Mouse (Mus musculus): ENCODE measurements around the gene A530084C06Rik. TPM values are rescaled to one million over a fixed set of nuclear protein-coding genes. Genes with fewer than 3 reads are reported as not detected.

Gene A530084C06Rik
- total and polyA plus RNA-seq, 2 experiments = 0.21 to 0.46 TPM

DNA sequence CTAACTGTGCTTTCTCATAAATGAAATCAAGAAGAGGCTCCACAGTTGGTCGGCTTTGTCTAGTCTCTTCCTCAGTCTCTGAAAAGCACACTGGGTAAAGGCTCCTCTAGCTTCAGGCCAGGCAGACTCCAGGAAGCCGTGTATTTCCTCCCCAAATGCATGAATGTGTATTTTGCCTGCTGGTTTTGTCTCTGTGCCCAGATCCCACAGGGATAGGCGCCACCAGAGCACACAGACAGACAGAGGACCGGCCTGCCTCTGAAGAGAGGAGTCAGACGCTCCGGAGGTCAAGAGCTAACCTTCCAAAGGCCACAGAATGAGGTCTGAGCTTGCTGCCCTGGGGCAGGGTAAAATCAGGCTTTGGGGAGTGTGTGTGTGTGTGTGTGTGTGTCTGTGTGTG is 18.4 kb upstream of the A530084C06Rik start:
- no peaks in the 10 kb centered on the region for H3K27me3 ChIP-seq (ENCODE audit: control insufficient read depth, insufficient read depth, low read length)
- WGBS = 6% methylated on average over 6 of the region's 6 CpGs

DNA sequence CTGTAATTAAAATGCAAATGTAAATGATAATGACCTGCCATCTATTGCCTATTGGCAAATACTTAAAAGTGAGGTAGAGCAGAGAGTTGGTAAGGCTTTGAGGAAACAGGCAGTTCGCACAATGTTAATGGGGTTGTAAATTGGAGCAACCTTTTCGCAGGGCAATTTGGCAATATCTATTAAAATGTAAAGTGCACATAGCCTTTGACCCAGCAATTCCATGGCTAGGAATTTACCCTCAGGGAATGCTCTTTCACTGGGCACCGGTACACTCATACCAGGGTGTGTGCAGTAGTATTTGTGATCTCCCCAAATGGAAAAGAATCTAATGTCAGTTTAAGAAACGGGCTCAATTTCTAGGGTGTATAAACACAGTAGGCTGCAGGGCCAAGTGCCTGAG is 17.6 kb upstream of the A530084C06Rik start:
- TF ChIP-seq POLR2A (IDR thresholded peaks at IDR 0.05; ENCODE audit: extremely low read depth, insufficient read depth, low read length) (no peak), CTCF (IDR thresholded peaks at IDR 0.05; ENCODE audit: low read depth, low read length) (no peak)
- Histone ChIP-seq H3K9ac (ENCODE audit: low read depth, low read length) (no peak overlapping the region), H3K4me3 (ENCODE audit: insufficient read depth, low read depth, low read length) (no peak overlapping the region), H3K27me3 (ENCODE audit: control insufficient read depth, insufficient read depth, low read length) (no peaks in the 10 kb centered on the region), H3K27ac (replicated peaks; ENCODE audit: insufficient read depth, low read depth, low read length) (no peak overlapping the region), H3K79me2 (ENCODE audit: control insufficient read depth, insufficient read depth, low read length) (no peaks in the 10 kb centered on the region), H3K4me1 (ENCODE audit: control insufficient read depth, insufficient read depth, low read length) (peaks cover 3% of the 10 kb centered on the region), H3K36me3 (ENCODE audit: control insufficient read depth, insufficient read depth, low read length) (no peaks in the 10 kb centered on the region)
- DNase-seq (ENCODE audit: extremely low read depth, low read depth, low spot score) = no peak
- 74% methylated on average over 4 of the region's 4 CpGs for WGBS

More for the DNA sequence above, 18.4 kb upstream of the A530084C06Rik start:
- TF ChIP-seq CTCF (IDR thresholded peaks at IDR 0.05; ENCODE audit: low read depth, low read length) (no peak), POLR2A (IDR thresholded peaks at IDR 0.05; ENCODE audit: extremely low read depth, insufficient read depth, low read length) (no peak)
- H3K27ac ChIP-seq (replicated peaks; ENCODE audit: insufficient read depth, low read depth, low read length) = no peak overlapping the region
- peak; percentile 79 for DNase-seq (ENCODE audit: extremely low read depth, low read depth, low spot score)
- peaks cover 3% of the 10 kb centered on the region for H3K4me1 ChIP-seq (ENCODE audit: control insufficient read depth, insufficient read depth, low read length)
- H3K79me2 ChIP-seq (ENCODE audit: control insufficient read depth, insufficient read depth, low read length) = no peaks in the 10 kb centered on the region
- H3K36me3 ChIP-seq (ENCODE audit: control insufficient read depth, insufficient read depth, low read length) = no peaks in the 10 kb centered on the region
- H3K9ac ChIP-seq (ENCODE audit: low read depth, low read length) = no peak overlapping the region
- no peak overlapping the region for H3K4me3 ChIP-seq (ENCODE audit: insufficient read depth, low read depth, low read length)

DNA sequence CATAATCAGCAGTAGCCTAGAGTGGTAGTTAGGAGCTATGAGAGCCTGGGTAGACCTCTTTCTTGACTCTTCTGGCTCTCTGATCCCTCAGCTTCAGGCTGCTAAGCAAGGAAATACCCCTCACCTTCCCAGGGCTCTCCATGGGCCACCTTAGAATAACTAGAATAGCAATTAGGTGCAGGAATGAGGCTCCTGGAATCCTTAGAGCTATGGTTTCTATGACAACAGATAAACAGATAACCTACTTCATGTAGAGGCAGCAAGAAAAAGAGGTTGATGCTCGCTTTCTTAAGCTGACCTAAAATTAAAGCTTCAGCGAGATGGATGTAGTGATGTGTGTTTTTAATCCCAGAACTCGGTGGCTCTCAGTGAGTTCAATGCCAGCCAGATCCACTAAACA is 15.5 kb upstream of the A530084C06Rik start:
- WGBS = 87% methylated on average over 3 of the region's 3 CpGs
- H3K4me3 ChIP-seq (ENCODE audit: insufficient read depth, low read depth, low read length) = no peak overlapping the region

DNA sequence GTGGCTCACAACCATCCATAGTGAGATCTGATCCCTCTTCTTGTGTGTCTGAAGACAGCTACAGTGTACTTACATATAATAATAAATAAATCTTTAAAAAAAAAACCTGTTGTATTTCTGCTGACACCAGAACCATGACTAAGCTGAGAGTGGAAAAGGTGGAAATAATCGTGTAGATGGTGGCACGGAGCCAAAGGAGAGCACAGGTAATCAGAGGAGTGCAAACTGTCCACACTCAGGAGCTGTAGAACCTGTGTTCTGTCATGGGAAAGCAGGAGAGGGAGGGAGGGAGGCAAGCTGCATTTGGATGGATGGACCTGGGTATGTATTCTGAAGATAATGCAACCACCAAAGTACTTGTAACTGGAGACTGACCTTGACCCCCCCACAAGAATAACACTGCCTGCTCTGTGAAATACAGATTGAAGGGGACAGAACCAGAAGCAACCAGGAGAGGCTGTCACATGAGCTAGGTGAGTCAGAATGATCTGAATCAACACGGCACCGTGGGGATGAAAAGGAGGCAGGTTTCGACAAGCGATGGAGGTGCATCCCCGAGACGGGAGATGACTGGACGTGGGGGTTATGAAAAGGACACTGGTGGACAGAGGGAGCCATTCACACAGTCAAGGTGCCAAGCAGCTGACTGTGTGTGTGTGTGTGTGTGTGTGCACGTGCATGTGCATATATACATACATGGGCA is 13.8 kb upstream of the A530084C06Rik start:
- WGBS = 85% methylated on average over 10 of the region's 10 CpGs
- H3K4me3 ChIP-seq (ENCODE audit: insufficient read depth, low read depth, low read length) = no peak overlapping the region
- H3K9ac ChIP-seq (ENCODE audit: low read depth, low read length) = no peak overlapping the region
- no peaks in the 10 kb centered on the region for H3K79me2 ChIP-seq (ENCODE audit: control insufficient read depth, insufficient read depth, low read length)
- no peak for DNase-seq (ENCODE audit: extremely low read depth, low read depth, low spot score)
- no peaks in the 10 kb centered on the region for H3K36me3 ChIP-seq (ENCODE audit: control insufficient read depth, insufficient read depth, low read length)
- TF ChIP-seq CTCF (IDR thresholded peaks at IDR 0.05; ENCODE audit: low read depth, low read length) = no peak
- TF ChIP-seq POLR2A (IDR thresholded peaks at IDR 0.05; ENCODE audit: extremely low read depth, insufficient read depth, low read length) = no peak
- no peak overlapping the region for H3K27ac ChIP-seq (replicated peaks; ENCODE audit: insufficient read depth, low read depth, low read length)
- no peaks in the 10 kb centered on the region for H3K27me3 ChIP-seq (ENCODE audit: control insufficient read depth, insufficient read depth, low read length)
- H3K4me1 ChIP-seq (ENCODE audit: control insufficient read depth, insufficient read depth, low read length) = peaks cover 3% of the 10 kb centered on the region

More for the DNA sequence above, 15.5 kb upstream of the A530084C06Rik start:
- no peak for DNase-seq (ENCODE audit: extremely low read depth, low read depth, low spot score)
- H3K36me3 ChIP-seq (ENCODE audit: control insufficient read depth, insufficient read depth, low read length) = no peaks in the 10 kb centered on the region
- H3K9ac ChIP-seq (ENCODE audit: low read depth, low read length) = no peak overlapping the region
- H3K27ac ChIP-seq (replicated peaks; ENCODE audit: insufficient read depth, low read depth, low read length) = no peak overlapping the region
- TF ChIP-seq CTCF (IDR thresholded peaks at IDR 0.05; ENCODE audit: low read depth, low read length) = no peak
- no peak for TF ChIP-seq POLR2A (IDR thresholded peaks at IDR 0.05; ENCODE audit: extremely low read depth, insufficient read depth, low read length)
- no peaks in the 10 kb centered on the region for H3K27me3 ChIP-seq (ENCODE audit: control insufficient read depth, insufficient read depth, low read length)
- H3K79me2 ChIP-seq (ENCODE audit: control insufficient read depth, insufficient read depth, low read length) = no peaks in the 10 kb centered on the region
- H3K4me1 ChIP-seq (ENCODE audit: control insufficient read depth, insufficient read depth, low read length) = peaks cover 3% of the 10 kb centered on the region

DNA sequence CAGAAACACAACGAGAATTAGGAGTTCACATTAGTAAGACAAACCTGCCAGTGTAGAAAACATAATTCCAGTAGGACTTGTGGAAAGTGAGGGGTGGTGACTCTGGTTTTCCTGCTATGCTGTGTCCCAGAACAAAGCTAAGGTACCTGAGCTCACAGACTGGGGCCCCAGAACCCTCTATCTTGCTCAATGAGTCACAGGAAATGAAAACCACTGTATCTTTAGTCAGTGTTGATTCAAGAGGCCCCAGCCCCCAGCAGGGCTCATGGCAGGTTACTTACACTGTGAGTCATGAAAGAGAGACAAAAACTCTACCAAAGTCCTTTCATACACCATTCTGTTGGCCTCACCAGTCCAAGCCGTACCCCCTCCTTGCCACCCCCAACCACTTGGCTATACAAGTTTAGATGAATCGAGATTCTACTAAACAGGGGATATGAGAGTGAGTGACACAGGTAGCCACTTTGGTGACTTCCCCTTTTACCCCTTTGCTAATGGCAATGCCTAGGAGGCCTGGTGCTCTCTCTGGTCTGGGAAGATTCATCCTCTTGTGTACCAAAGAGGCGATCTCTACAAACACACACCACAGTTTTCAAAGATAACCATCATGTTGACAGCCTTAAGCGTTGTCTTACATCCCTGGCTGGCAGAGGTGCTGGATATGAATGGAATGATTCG is 8.6 kb upstream of the A530084C06Rik start:
- no peaks in the 10 kb centered on the region for H3K79me2 ChIP-seq (ENCODE audit: control insufficient read depth, insufficient read depth, low read length)
- no peak for TF ChIP-seq POLR2A (IDR thresholded peaks at IDR 0.05; ENCODE audit: extremely low read depth, insufficient read depth, low read length)
- TF ChIP-seq CTCF (IDR thresholded peaks at IDR 0.05; ENCODE audit: low read depth, low read length) = no peak
- no peaks in the 10 kb centered on the region for H3K27me3 ChIP-seq (ENCODE audit: control insufficient read depth, insufficient read depth, low read length)
- H3K4me3 ChIP-seq (ENCODE audit: insufficient read depth, low read depth, low read length) = no peak overlapping the region
- DNase-seq (ENCODE audit: extremely low read depth, low read depth, low spot score) = no peak
- 79% methylated on average over 6 of the region's 6 CpGs for WGBS
- no peak overlapping the region for H3K27ac ChIP-seq (replicated peaks; ENCODE audit: insufficient read depth, low read depth, low read length)
- H3K9ac ChIP-seq (ENCODE audit: low read depth, low read length) = no peak overlapping the region
- H3K4me1 ChIP-seq (ENCODE audit: control insufficient read depth, insufficient read depth, low read length) = peaks cover 2% of the 10 kb centered on the region
- H3K36me3 ChIP-seq (ENCODE audit: control insufficient read depth, insufficient read depth, low read length) = no peaks in the 10 kb centered on the region

DNA sequence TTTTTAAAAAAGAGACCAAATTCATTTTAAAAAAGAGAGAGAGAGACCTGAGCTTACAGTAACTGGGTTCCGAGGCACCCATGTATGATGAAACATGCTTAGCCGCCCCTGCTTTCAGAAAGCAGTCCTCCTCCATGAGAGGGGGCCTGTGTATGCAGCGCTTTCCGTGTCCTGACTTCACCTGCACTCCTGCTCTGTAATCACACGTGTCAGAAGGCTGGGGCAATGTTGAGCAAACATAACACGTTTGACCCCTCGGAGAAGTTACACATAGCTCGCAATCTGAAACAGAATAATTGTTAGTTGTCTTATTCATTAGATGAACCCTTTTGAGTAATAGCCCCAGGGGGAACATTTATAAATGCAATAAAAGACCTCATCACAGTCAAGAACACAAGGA is 8.0 kb upstream of the A530084C06Rik start:
- H3K4me1 ChIP-seq (ENCODE audit: control insufficient read depth, insufficient read depth, low read length) = peaks cover 2% of the 10 kb centered on the region
- H3K79me2 ChIP-seq (ENCODE audit: control insufficient read depth, insufficient read depth, low read length) = no peaks in the 10 kb centered on the region
- H3K9ac ChIP-seq (ENCODE audit: low read depth, low read length) = no peak overlapping the region
- 28% methylated on average over 8 of the region's 8 CpGs for WGBS
- H3K27me3 ChIP-seq (ENCODE audit: control insufficient read depth, insufficient read depth, low read length) = no peaks in the 10 kb centered on the region
- no peak overlapping the region for H3K27ac ChIP-seq (replicated peaks; ENCODE audit: insufficient read depth, low read depth, low read length)
- DNase-seq (ENCODE audit: extremely low read depth, low read depth, low spot score) = peak; percentile 51
- no peak for TF ChIP-seq CTCF (IDR thresholded peaks at IDR 0.05; ENCODE audit: low read depth, low read length)
- H3K36me3 ChIP-seq (ENCODE audit: control insufficient read depth, insufficient read depth, low read length) = no peaks in the 10 kb centered on the region
- H3K4me3 ChIP-seq (ENCODE audit: insufficient read depth, low read depth, low read length) = no peak overlapping the region
